Mouse (Mus musculus): ENCODE results near the gene Anks6. TPM values are rescaled to one million over a fixed set of nuclear protein-coding genes. Genes with fewer than 3 reads are reported as not detected.

The Anks6 gene
- total RNA-seq, 2 experiments from 2014 or later, result 5.1 to 5.5 TPM

- no peak for DNase-seq
Observed at GRCm38 (mm10) chr4:47043866-47044265, 13.4 kb downstream of the Anks6 start.

GRCm38 (mm10) chr4:47039586-47039985 lies 17.6 kb downstream of the Anks6 start:
- DNase-seq, result no peak

- DNase-seq, result peak; percentile 87
Observed at GRCm38 (mm10) chr4:47037321-47037657, 19.9 kb downstream of the Anks6 start.

- no peak for DNase-seq
Observed at GRCm38 (mm10) chr4:47036486-47037320, 20.5 kb downstream of the Anks6 start.

GRCm38 (mm10) chr4:47035536-47035935 lies 21.7 kb downstream of the Anks6 start:
- no peak for DNase-seq

GRCm38 (mm10) chr4:47032171-47032570 lies 25.1 kb downstream of the Anks6 start:
- no peak for DNase-seq

- DNase-seq, result no peak
Observed at GRCm38 (mm10) chr4:47028791-47029190, 28.4 kb downstream of the Anks6 start.

- DNase-seq, result no peak
Observed at GRCm38 (mm10) chr4:47023949-47024348, 33.3 kb downstream of the Anks6 start.

GRCm38 (mm10) chr4:47022804-47023603 lies 34.2 kb downstream of the Anks6 start:
- no peak for DNase-seq

GRCm38 (mm10) chr4:47020563-47020962 lies 36.7 kb downstream of the Anks6 start:
- DNase-seq, result peak; percentile 77

- DNase-seq, result no peak
Observed at GRCm38 (mm10) chr4:47015156-47015555, 42.1 kb downstream of the Anks6 start.

- no peak for DNase-seq
Observed at GRCm38 (mm10) chr4:47012476-47012875, 44.8 kb downstream of the Anks6 start.

GRCm38 (mm10) chr4:47010400-47011231 lies 46.6 kb downstream of the Anks6 start:
- DNase-seq, result no peak

GRCm38 (mm10) chr4:47000626-47001395 lies 56.4 kb downstream of the Anks6 start:
- DNase-seq, result no peak

- DNase-seq, result no peak
Observed at GRCm38 (mm10) chr4:46997969-46998368, 59.3 kb downstream of the Anks6 start.

GRCm38 (mm10) chr4:46992827-46993473 lies 64.3 kb downstream of the Anks6 start:
- DNase-seq, result peak; percentile 81

- DNase-seq, result no peak
Observed at GRCm38 (mm10) chr4:46991959-46992316, 65.3 kb downstream of the Anks6 start.

GRCm38 (mm10) chr4:46991016-46991958 lies 65.9 kb downstream of the Anks6 start, which contains the start of gene Gabbr2:
Gene Gabbr2 (minus strand): TSS chr4:46991873.
- no peak for DNase-seq

- peak; percentile 27 for DNase-seq
Observed at GRCm38 (mm10) chr4:46990281-46991015, 66.8 kb downstream of the Anks6 start.

All from heart, postnatal 4 days (tissue).